Mouse (Mus musculus): ENCODE data around the gene Serpina16. TPM values are rescaled to one million over a fixed set of nuclear protein-coding genes. Genes with fewer than 3 reads are reported as not detected.

The Serpina16 gene
- not detected for polyA plus RNA-seq (2017; shearing (Covaris generic))

GRCm38 (mm10) chr12:103676039-103676438 lies at the start of gene Serpina16:
Gene Serpina16 (minus strand): TSS chr12:103676139.

GRCm38 (mm10) chr12:103695429-103695828 lies 19.5 kb upstream of the Serpina16 start, which contains the start of gene Serpina1f:
Gene Serpina1f (minus strand): TSS chr12:103695529.

GRCm38 (mm10) chr12:103656848-103657626 lies 18.9 kb downstream of the Serpina16 start, which contains the start of gene Serpina6:
Gene Serpina6 (minus strand): TSS chr12:103657212.

GRCm38 (mm10) chr12:103631203-103631612 lies 44.7 kb downstream of the Serpina16 start, which contains the start of gene Serpina10:
Gene Serpina10 (minus strand): TSS chr12:103631444.

Other genes with a start within 250 kb of the Serpina16 start
- 215 TPM for gene Ifi27, start 241.9 kb downstream of the Serpina16 start, polyA plus RNA-seq (2017; shearing (Covaris generic))
- 200 TPM for gene Ifi27l2a, start 232.5 kb downstream of the Serpina16 start, polyA plus RNA-seq (2017; shearing (Covaris generic))
- gene Ifi27l2b, start 218.9 kb downstream of the Serpina16 start, polyA plus RNA-seq (2017; shearing (Covaris generic)) = not detected
- not detected for gene Ppp4r4, start 143.9 kb downstream of the Serpina16 start, polyA plus RNA-seq (2017; shearing (Covaris generic))
- not detected for gene Serpina10, start 44.7 kb downstream of the Serpina16 start, polyA plus RNA-seq (2017; shearing (Covaris generic))
- not detected for gene Serpina6, start 18.9 kb downstream of the Serpina16 start, polyA plus RNA-seq (2017; shearing (Covaris generic))
- gene Serpina1f, start 19.4 kb upstream of the Serpina16 start, polyA plus RNA-seq (2017; shearing (Covaris generic)) = not detected
- gene Serpina1d, start 97.5 kb upstream of the Serpina16 start, polyA plus RNA-seq (2017; shearing (Covaris generic)) = not detected
- not detected for gene Serpina1b, start 154.2 kb upstream of the Serpina16 start, polyA plus RNA-seq (2017; shearing (Covaris generic))
- not detected for gene Serpina1a, start 187.4 kb upstream of the Serpina16 start, polyA plus RNA-seq (2017; shearing (Covaris generic))
- not detected for gene Serpina1c, start 228.7 kb upstream of the Serpina16 start, polyA plus RNA-seq (2017; shearing (Covaris generic))

Measured in naive thymus-derived CD4-positive, alpha-beta T cell, adult 5 months (primary cell).